Mouse (Mus musculus) liver, embryonic 14.5 days (tissue): ENCODE measurements around the gene B430306N03Rik.

Source experiments
- CTCF ChIP-seq: IDR thresholded peaks from 2 replicates; pipeline ENCODE4 v1.5.1; 2016; ENCODE audit warnings: antibody characterized with exemption, low read depth, control low read depth
- EP300 ChIP-seq: IDR thresholded peaks from 2 replicates; pipeline ENCODE4 v1.6.1; 2016; ENCODE audit warnings: antibody characterized with exemption, low read depth

DNA sequence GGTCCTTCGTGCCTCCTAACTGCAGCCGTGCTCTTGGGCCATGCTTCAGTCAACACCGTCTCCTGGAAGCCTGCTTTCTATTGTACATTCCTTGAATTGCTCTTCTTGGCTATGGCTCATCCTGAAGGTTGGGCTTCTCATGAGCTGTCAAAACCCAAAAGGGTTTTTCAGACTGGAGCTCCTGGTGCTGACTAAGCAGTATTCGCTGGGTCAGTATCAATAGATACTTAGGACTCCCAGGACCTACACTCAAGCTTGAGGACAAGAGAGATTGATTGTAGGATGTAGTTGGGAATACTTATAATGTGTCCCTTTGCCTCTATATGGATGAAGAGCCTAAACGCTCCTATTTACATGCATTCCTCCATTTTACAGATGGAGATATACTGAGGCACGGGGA, 9.2 kb downstream of the B430306N03Rik start:
- TF ChIP-seq EP300 (no peak), CTCF (no peak)
